Mouse (Mus musculus) liver, adult 2 months (tissue): ENCODE results near the gene Kmt2b.

ENCODE experiments used
- CTCF ChIP-seq: fragments of 200-500 bp; IDR thresholded peaks from 2 replicates; pipeline ENCODE4 v1.5.1; 2011; ENCODE audit warnings: low read depth, low read length, control low read depth
- POLR2A ChIP-seq: fragments of 200-500 bp; IDR thresholded peaks from 2 replicates; pipeline ENCODE4 v1.6.1; 2011; ENCODE audit warnings: low read length, control low read depth; ENCODE audit not compliant: insufficient read depth; ENCODE audit errors: extremely low read depth

DNA sequence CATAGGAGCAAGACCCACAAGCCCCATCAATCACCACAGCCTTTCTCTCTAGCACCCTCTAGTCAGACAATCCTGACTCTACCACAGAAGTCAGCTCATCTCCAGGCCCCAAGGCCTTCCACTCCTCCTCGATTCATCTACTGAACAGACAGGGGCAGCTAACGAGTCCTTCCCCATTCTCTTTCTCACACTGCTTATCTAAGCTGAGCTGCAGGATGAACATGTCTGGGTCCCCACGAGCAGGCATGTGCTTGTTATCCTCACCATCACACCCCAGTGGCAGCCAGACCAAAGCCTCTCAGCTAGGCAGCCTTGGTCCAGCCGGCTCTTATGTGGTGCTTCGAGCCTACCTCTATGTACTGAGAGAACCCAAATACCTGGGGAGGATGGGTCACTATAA lies 16.1 kb downstream of the Kmt2b start:
- TF ChIP-seq CTCF (no peak), POLR2A (no peak)
